Mouse (Mus musculus) midbrain, postnatal 0 days (tissue): ENCODE results near the gene Fbxl16. TPM values are rescaled to one million over a fixed set of nuclear protein-coding genes. Genes with fewer than 3 reads are reported as not detected.
A peak's percentile ranks its signal among the peaks of the same experiment; 100 is the strongest.

Source experiments
- ATAC-seq: fragments of 200-750 bp; cut with Nextera tagmentation; 2 replicates; pipeline ENCODE4 v1.8.0; 2017; ENCODE audit warnings: moderate number of reproducible peaks, mild to moderate bottlenecking, moderate TSS enrichment, moderate library complexity; ENCODE audit not compliant: low FRiP score
- DNase-seq: peaks from one replicate; pipeline ENCODE4 v3.0.0-alpha.2; 2015; ENCODE audit warnings: low spot score
- H3K27ac ChIP-seq: fragments of 300-500 bp; sonication (generic); 2 replicates; pipeline ENCODE4 v1.5.1; 2014; ENCODE audit warnings: low read depth, mild to moderate bottlenecking, low read length, mixed read lengths
- H3K27me3 ChIP-seq: fragments of 300-500 bp; sonication (generic); 2 replicates; pipeline ENCODE4 v1.6.1; 2014; ENCODE audit warnings: low read length, control low read depth, mixed read lengths; ENCODE audit not compliant: insufficient read depth
- H3K36me3 ChIP-seq: fragments of 300-500 bp; sonication (generic); 2 replicates; pipeline ENCODE4 v1.6.1; 2014; ENCODE audit warnings: low read length, control low read depth, mixed read lengths; ENCODE audit not compliant: insufficient read depth
- H3K4me1 ChIP-seq: fragments of 300-500 bp; sonication (generic); 2 replicates; pipeline ENCODE4 v1.6.1; 2014; ENCODE audit warnings: mild to moderate bottlenecking, control low read depth, antibody characterized with exemption, low read length, mixed read lengths; ENCODE audit not compliant: insufficient read depth
- H3K4me2 ChIP-seq: fragments of 300-500 bp; sonication (generic); 2 replicates; pipeline ENCODE4 v1.6.1; 2014; ENCODE audit warnings: low read depth, mild to moderate bottlenecking, low read length, mixed read lengths; ENCODE audit not compliant: poor library complexity, severe bottlenecking
- H3K4me3 ChIP-seq: fragments of 300-500 bp; sonication (generic); 2 replicates; pipeline ENCODE4 v1.5.1; 2014; ENCODE audit warnings: low read depth, mild to moderate bottlenecking, low read length, moderate library complexity
- H3K9ac ChIP-seq: fragments of 300-500 bp; sonication (generic); replicated peaks from 2 replicates; pipeline ENCODE4 v1.6.1; 2014; ENCODE audit warnings: mild to moderate bottlenecking, low read length, moderate library complexity, mixed read lengths; ENCODE audit not compliant: poor library complexity, severe bottlenecking
- H3K9me3 ChIP-seq: fragments of 300-500 bp; sonication (generic); 2 replicates; pipeline ENCODE4 v1.6.1; 2016; ENCODE audit warnings: low read length, control low read depth
- CTCF ChIP-seq: IDR thresholded peaks from 2 replicates; pipeline ENCODE4 v1.5.1; 2016; ENCODE audit warnings: antibody characterized with exemption, mild to moderate bottlenecking
- WGBS: fragments of 180-500 bp; shearing (Covaris S2); extraction: QIAGEN DNeasy Blood & Tissue Kit; methylation state at CpG from one replicate; pipeline ENCODE4 v1.1.7; 2014; 5-methylcytosine and 5-hydroxymethylcytosine counted together
- polyA plus RNA-seq: library from polyadenylated mRNA; unstranded; fragments of >200 nt; fragmentation: Nextera tagmentation; extraction: Ambion mirVana; gene quantifications from 2 replicates; pipeline ENCODE4 v1.2.1, GENCODE M21; 2015
- total RNA-seq: library from RNA; depleted of rRNA; stranded (reverse); fragments of >200 nt; gene quantifications from 2 replicates; pipeline ENCODE4 v1.2.3, GENCODE M21; 2014

The Fbxl16 gene
- total and polyA plus RNA-seq, 2 experiments from 2014 or later, result 51.7 to 154 TPM

DNA sequence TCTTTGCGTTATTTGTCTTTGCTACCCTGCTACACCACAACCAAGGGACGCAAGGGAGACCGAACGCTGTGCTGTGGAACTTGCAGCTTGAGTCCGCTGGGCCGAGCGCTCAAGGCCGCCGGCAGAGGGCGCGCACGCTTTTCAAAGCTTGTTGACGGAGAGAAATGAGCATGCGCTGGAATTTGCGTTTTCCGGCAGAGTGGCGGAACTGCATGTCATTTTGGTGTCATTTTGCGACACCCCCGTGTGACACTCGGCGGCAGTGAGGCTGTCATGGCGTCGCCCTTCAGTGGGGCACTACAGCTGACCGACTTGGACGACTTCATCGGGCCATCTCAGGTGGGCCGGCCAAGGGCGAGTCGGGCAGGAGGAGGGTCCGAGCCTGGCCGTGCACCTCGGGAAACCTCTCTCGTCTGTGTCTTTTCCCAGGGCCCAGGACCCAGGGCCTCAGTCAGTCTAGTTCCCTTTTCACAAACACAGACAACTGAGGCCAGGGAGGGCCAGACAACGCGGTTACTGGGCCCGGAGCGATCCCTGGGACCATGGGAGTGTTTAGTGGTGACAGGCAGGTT lies 35.2 kb upstream of the Fbxl16 start, which contains the start of gene Narfl:
Gene Narfl (plus strand): TSS at position 228 of the 572 bp plus-strand sequence.
- DNase-seq, result peak; percentile 97
- TF ChIP-seq CTCF, result peak; percentile 100
- H3K36me3 ChIP-seq, result 0 out of 2 replicates have a peak, but pooled peaks cover 6% of the 10 kb centered on the region
- H3K4me1 ChIP-seq, result peaks cover 7% of the 10 kb centered on the region
- peak within 1 kb of the TSS; percentile 78 for H3K4me2 ChIP-seq
- no peaks in the 10 kb centered on the region for H3K27me3 ChIP-seq
- H3K27ac ChIP-seq, result no peak within 1 kb of the TSS
- peak within 1 kb of the TSS; percentile 86 for H3K9ac ChIP-seq
- H3K4me3 ChIP-seq, result peak within 1 kb of the TSS; percentile 61
- peak; percentile 79 for ATAC-seq
- WGBS, result under 1% methylated on average over 37 of the region's 37 CpGs
- no peaks in the 10 kb centered on the region for H3K9me3 ChIP-seq

DNA sequence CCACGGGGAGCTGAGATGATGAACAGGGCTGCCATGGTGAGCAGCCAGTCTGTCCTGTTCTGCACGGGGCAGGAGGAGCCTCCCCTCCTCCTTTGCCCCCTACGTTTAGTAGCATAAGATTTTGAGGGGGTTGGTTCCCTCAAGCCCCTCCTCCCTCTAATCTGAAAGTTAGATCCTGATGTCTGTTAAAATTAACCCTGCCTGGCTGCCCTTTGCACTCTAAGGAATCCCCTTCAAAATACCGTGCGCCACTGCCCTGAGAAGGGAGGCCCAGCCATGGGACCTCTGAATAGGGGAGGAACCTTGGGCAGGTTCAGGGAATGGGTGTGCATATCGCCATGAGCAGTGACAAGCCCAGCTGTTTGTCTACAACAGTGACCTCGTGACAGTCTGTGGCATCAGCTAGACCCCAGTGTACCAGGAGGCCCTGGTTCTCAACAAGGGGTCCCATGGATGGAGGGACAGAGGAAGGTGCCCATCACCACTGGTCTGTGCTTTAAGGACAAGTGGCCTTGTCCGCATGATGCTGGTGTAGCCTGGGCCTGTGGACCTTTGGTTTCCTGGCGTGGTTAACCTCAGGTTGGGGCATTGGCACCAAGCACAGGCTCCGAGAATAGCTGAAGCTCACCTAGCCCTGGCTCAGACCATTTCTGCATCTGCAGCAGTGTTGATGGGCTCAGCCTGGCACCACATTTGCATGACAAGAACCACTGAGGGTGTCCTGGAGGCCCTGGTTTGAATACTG lies 33.4 kb upstream of the Fbxl16 start:
- 81% methylated on average over 10 of the region's 10 CpGs for WGBS
- Histone ChIP-seq H3K36me3 (peaks cover 11% of the 10 kb centered on the region; the same call in 1 of the 2 replicates), H3K27ac (no peak overlapping the region), H3K27me3 (no peaks in the 10 kb centered on the region), H3K4me3 (no peak overlapping the region), H3K9me3 (no peaks in the 10 kb centered on the region), H3K4me1 (peaks cover 7% of the 10 kb centered on the region), H3K4me2 (no peak overlapping the region), H3K9ac (no peak overlapping the region)
- DNase-seq, result no peak
- no peak for ATAC-seq
- no peak for TF ChIP-seq CTCF

DNA sequence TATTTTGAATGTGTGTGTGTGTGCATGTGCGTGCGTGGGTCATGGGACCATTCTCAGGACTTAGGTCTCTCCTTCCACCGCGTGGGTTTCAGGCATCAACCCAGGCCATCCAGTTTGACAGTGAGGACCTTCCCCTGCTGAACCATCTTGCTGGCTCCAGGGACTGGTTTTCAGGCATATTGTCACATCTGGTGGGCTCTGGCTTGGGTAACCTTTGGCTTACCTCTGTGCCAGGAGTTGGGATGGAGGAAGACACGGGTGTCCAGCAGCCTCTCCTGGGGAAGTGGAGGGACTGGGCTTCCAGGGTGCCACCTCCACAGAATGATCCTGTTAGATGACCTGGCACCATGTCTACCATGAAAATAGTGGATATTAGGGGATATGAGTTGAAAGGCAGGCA lies 30.9 kb upstream of the Fbxl16 start:
- Histone ChIP-seq H3K4me3 (no peak overlapping the region), H3K4me2 (no peak overlapping the region), H3K36me3 (peaks cover 34% of the 10 kb centered on the region), H3K9ac (no peak overlapping the region), H3K9me3 (no peaks in the 10 kb centered on the region), H3K4me1 (peaks cover 7% of the 10 kb centered on the region), H3K27ac (no peak overlapping the region), H3K27me3 (no peaks in the 10 kb centered on the region)
- no peak for ATAC-seq
- WGBS, result 96% methylated on average over 5 of the region's 5 CpGs
- TF ChIP-seq CTCF, result no peak
- DNase-seq, result no peak

DNA sequence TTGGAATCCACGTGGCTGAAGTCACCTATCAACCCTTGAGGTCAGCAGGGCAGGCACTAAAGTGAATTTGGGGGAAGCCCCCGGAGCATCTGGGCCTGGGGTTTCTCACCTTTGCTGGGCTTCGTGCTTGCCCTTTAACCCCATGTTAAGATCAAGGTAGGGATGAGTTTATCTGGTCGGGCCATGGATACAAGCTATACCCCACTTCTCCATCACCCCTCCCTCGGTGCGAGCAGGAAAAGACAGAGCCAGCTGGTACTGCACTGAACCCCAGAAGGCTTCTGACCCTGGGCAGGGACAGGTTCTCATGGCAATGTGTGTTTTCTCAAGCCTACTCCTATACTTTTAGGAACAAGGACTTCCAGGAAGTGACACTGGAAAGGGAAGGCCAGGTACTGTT lies 27.5 kb upstream of the Fbxl16 start:
- no peak overlapping the region for H3K9ac ChIP-seq
- ATAC-seq, result no peak
- TF ChIP-seq CTCF, result no peak
- H3K4me3 ChIP-seq, result no peak overlapping the region
- WGBS, result 85% methylated on average over 6 of the region's 6 CpGs
- no peak overlapping the region for H3K4me2 ChIP-seq
- no peak for DNase-seq
- H3K9me3 ChIP-seq, result no peaks in the 10 kb centered on the region
- peaks cover 44% of the 10 kb centered on the region for H3K36me3 ChIP-seq
- H3K27ac ChIP-seq, result no peak overlapping the region
- H3K27me3 ChIP-seq, result no peaks in the 10 kb centered on the region
- H3K4me1 ChIP-seq, result peaks cover 11% of the 10 kb centered on the region

DNA sequence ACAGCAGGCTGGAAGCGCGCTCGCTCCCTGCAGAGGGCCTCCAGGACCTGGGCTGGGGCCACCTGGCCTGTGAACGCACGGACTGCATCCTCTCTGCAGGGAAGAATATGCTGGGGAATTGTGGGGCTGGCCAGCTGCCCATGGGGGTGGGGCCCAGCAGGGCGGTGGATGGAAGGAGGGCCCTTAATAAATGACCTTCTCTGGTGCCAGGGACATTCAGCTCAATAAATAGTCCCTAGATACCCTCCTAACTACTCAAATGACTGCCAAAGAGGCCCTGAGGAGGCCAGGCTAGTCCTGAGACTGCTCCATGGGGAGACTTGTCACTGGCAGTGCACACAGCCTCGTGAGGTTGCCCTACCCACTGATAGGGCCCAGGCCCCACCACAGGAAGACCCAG lies 25.8 kb upstream of the Fbxl16 start:
- Histone ChIP-seq H3K36me3 (peaks cover 49% of the 10 kb centered on the region), H3K4me2 (no peak overlapping the region), H3K27ac (no peak overlapping the region), H3K4me3 (no peak overlapping the region), H3K27me3 (no peaks in the 10 kb centered on the region), H3K4me1 (peaks cover 11% of the 10 kb centered on the region), H3K9me3 (no peaks in the 10 kb centered on the region), H3K9ac (no peak overlapping the region)
- DNase-seq (no peak), ATAC-seq (no peak)
- 76% methylated on average over 7 of the region's 7 CpGs for WGBS
- TF ChIP-seq CTCF, result no peak
